ENCODE assay signal across 9 mouse cellular contexts in genomic region chr9:63793731-63794495, GRCm38 (mm10). TPM values are rescaled to one million over a fixed set of nuclear protein-coding genes. Genes with fewer than 3 reads are reported as not detected.
A peak's percentile ranks its signal among the peaks of the same experiment; 100 is the strongest.
DNase-seq lines count a peak whose midpoint lies in the region; ATAC-seq lines count a peak whose summit lies in the region.
"Had no signal": no experiment of that assay in that cellular context is flagged by ENCODE, and none has a peak within 500 bp of the region (broad histone marks: within the 10 kb centered on the region; RNA-seq: fewer than 3 reads in every experiment).

No protein-coding gene starts in this region.

- no peak overlapping the region for H3K27ac ChIP-seq in forebrain, embryonic 12.5 days
- H3K27ac ChIP-seq: hindbrain, embryonic 15.5 days had no signal

- intact Hi-C loops in gastrocnemius, postnatal 36 days (cut with DNase I): no loop called here

- peak; percentile 97 for ATAC-seq in megakaryocyte, adult 5-6 weeks (ENCODE audit: poor library complexity, severe bottlenecking)
- ATAC-seq in forebrain, embryonic 12.5 days (ENCODE audit: low FRiP score): no peak

- H3K27me3 ChIP-seq in forebrain, embryonic 12.5 days: no peaks in the 10 kb centered on the region
- H3K27me3 ChIP-seq: hindbrain, embryonic 15.5 days had no signal

- no peak overlapping the region for H3K4me2 ChIP-seq in forebrain, embryonic 12.5 days
- H3K4me2 ChIP-seq: hindbrain, embryonic 15.5 days had no signal

- WGBS in forebrain, embryonic 12.5 days: 86% methylated on average over 10 of the region's 10 CpGs

- H3K4me3 ChIP-seq in forebrain, embryonic 12.5 days (replicated peaks): no peak overlapping the region
- H3K4me3 ChIP-seq: hindbrain, embryonic 15.5 days had no signal

- no peak overlapping the region for H3K9ac ChIP-seq in forebrain, embryonic 12.5 days
- H3K9ac ChIP-seq: hindbrain, embryonic 15.5 days had no signal

- H3K36me3 ChIP-seq in forebrain, embryonic 12.5 days (replicated peaks): no peaks in the 10 kb centered on the region
- H3K36me3 ChIP-seq: hindbrain, embryonic 15.5 days had no signal

- no peaks in the 10 kb centered on the region for H3K9me3 ChIP-seq in forebrain, embryonic 12.5 days
- H3K9me3 ChIP-seq: hindbrain, embryonic 15.5 days had no signal

- no peaks in the 10 kb centered on the region; the same call in 1 of the 2 replicates for H3K4me1 ChIP-seq in forebrain, embryonic 12.5 days

- peak; percentile 68 for DNase-seq in ovary, adult 18-20 months (ENCODE audit: low spot score)
- no peak for DNase-seq in ovary, postnatal 10 days (ENCODE audit: low spot score)
- DNase-seq in gastrocnemius, postnatal 36 days: peak; percentile 52 to 56
- peak; percentile 92 for DNase-seq in layer of hippocampus, adult 9-11 months
- peak; percentile 75 to 86 for DNase-seq in urinary bladder, postnatal 36 days (ENCODE audit: low spot score in 2 of 2)
- DNase-seq in spleen, postnatal 4 days (ENCODE audit: low spot score in 2 of 2): no peak

RNA-seq across cellular contexts. Expression of gene Smad3, which starts 36.1 kb away (rescaled TPM):
- total RNA-seq in gastrocnemius, postnatal 36 days (2021): 10 to 100 TPM; 46.3 to 56.9 TPM
- 9.1 and 15.0 TPM in 2 replicates for total RNA-seq in megakaryocyte, adult 5-6 weeks (2015)
- 9.7 and 12.7 TPM in 2 replicates for total RNA-seq in megakaryocyte, adult 5-6 weeks (2017)
- polyA plus RNA-seq in forebrain, embryonic 12.5 days (2016; fragmentation: Nextera tagmentation; extraction: Ambion mirVana): 23.1 and 23.6 TPM in 2 replicates

Comparison
In these comparisons a context has a peak if more than half of its experiments do, and no peak if none do; other contexts are left out.
1. DNase-seq: peak in ovary, adult 18-20 months (single experiment), gastrocnemius, postnatal 36 days (2 of 2), layer of hippocampus, adult 9-11 months (single experiment) and urinary bladder, postnatal 36 days (2 of 2); none in ovary, postnatal 10 days (single experiment) and spleen, postnatal 4 days (0 of 2).